Mouse (Mus musculus) gastrocnemius, adult 18-20 months (tissue): Measurements from ENCODE around the gene Olfr988. TPM values are rescaled to one million over a fixed set of nuclear protein-coding genes. Genes with fewer than 3 reads are reported as not detected.
"Not testable (repeated sequence)": the region's sequence is repeated elsewhere in the genome, so short reads cannot be mapped to it uniquely, and the experiment has no call there.

Experiments
- DNase-seq: peaks from one replicate; pipeline ENCODE4 v3.0.0; 2021; ENCODE audit warnings: low spot score
- long read RNA-seq, 2 experiments: library from polyadenylated mRNA; stranded (forward); transcript quantifications; one replicate each; pipeline ENCODE4 v2.0.0; 2021
- total RNA-seq, 2 experiments: library from RNA; stranded (reverse); gene quantifications; 2 replicates each; pipeline ENCODE4 v1.2.3; 2021

Gene Olfr988
- not detected for total RNA-seq
- long read RNA-seq, experiment 1, result 0 reads
- long read RNA-seq, experiment 2, result 0 reads

- DNase-seq, result not testable (repeated sequence)
Measured at GRCm38 (mm10) chr2:85363127-85363526, at the start of gene Olfr988. Olfr988 (minus strand) TSS chr2:85363227.

GRCm38 (mm10) chr2:85409369-85409768, 46.3 kb upstream of the Olfr988 start, which contains the start of gene Olfr992:
Olfr992 (minus strand) TSS chr2:85409469.
- no peak for DNase-seq

GRCm38 (mm10) chr2:85339972-85340371, 23.1 kb downstream of the Olfr988 start:
- DNase-seq, result no peak

- DNase-seq, result not testable (repeated sequence)
Measured at GRCm38 (mm10) chr2:85339215-85339614, 23.8 kb downstream of the Olfr988 start, which contains the start of gene Olfr987. Olfr987 (minus strand) TSS chr2:85339315.

GRCm38 (mm10) chr2:85319106-85319505, 43.9 kb downstream of the Olfr988 start:
- DNase-seq, result no peak

Other genes starting within 250 kb of the Olfr988 start
- 1 to 10 TPM; 1.2 to 3.3 TPM for gene Aplnr, start 227.0 kb downstream of the Olfr988 start, total RNA-seq
- under 1 TPM; 0.23 to 0.71 TPM for gene Lrrc55, start 166.0 kb downstream of the Olfr988 start, total RNA-seq
- gene Olfr987, start 23.9 kb downstream of the Olfr988 start, total RNA-seq, result not detected
- not detected for gene Olfr992, start 46.2 kb upstream of the Olfr988 start, total RNA-seq
- gene Olfr993, start 51.6 kb upstream of the Olfr988 start, total RNA-seq, result not detected
- gene Olfr994, start 73.2 kb upstream of the Olfr988 start, total RNA-seq, result not detected
- gene Olfr995, start 80.4 kb upstream of the Olfr988 start, total RNA-seq, result not detected
- not detected for gene 4833423E24Rik, start 155.8 kb upstream of the Olfr988 start, total RNA-seq
- gene Olfr996, start 216.0 kb upstream of the Olfr988 start, total RNA-seq, result not detected
- gene Olfr998, start 225.7 kb upstream of the Olfr988 start, total RNA-seq, result not detected
- gene Olfr1000, start 248.7 kb upstream of the Olfr988 start, total RNA-seq, result not detected